Mouse (Mus musculus) CD8-positive naive resting alpha-beta T cell, adult 2 months (primary cell): ENCODE data around the gene March1.

Source experiments
- DNase-seq, 2 experiments: peaks; one replicate each; pipeline ENCODE4 v3.0.0; 2022; ENCODE audit warnings: low read depth in 2 of 2, low spot score in 2 of 2

March1 gene

DNA sequence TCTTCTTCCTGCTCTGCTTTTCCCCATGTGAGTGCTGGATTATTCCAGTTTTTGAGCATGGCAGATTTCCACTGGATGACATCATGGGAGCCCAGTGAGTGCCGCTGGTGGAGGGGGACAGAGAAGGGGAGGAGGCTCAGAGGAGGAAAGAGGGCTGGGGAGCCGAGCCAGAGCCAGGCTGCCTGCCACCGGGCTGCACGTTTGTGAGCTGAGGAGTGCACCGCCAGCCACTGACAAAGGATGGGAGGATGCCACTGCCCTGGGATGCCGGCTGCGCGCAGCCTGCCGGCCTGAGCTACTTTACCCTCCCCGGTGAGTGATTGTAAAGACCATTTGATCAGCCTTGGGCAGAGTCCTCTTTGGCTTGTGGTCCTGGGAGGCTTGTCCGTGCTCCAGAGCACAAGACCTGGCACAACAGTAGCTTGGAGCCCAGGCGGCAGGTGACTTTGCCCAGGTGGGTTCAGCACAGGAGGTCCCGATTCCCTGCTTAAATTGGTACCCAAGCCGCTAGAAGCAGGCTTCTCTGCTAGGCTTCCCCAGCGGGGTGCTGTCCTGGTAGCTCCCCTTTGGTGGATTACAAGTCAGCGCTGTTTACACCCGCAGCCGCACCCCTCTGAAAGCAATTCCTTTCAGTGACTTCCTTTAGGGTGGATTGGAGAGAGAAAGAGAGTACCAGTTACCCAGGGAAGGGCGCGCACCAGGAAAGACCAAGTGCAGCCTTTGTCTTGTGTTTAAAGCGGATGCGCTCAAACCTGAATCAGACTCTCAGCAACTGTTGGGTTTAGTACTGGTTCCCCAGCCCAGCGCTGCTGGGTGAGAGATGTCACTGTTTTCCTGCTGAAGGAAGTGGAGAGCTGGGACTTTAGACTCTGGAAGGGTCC, at the start of gene March1:
Gene March1 (plus strand): TSS at position 30 of the 881 bp plus-strand sequence.
- DNase-seq, result no peak

DNA sequence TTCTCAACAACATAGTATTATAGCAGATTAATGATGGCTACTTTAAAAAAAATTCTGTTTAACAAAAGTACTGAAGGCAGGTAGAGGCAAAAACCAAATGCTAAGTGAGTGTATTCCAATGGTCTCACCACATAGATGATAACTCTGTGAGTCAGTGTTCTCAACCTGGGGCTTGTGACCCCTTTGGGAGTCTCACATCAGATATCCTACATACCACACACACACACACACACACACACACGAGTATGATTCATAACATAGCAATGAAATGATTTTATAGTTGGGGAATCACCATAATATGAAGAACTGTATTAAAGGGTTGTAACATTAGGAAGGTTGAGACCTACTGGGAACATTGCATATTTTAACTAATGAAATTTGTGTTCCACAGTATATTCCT, 30.8 kb upstream of the March1 start:
- DNase-seq, result no peak

DNA sequence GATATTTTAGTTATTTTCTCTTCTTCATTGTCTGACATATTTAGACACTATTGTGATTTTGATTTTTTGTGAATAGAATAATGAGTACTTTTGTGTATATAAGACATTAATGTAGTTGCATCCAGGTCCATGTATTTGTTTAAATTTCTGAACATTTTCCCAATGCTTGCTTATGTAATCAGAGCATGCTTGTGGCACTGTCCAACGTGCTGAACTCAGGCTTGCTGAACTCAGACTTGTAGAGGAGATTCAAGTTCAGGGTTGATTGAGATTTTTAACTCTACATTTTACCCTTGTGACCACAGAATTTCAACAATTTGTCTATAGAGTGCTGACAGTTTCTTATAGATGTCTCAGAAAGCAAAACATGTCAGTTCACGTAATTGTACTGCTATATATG, 14.5 kb upstream of the March1 start:
- DNase-seq, result no peak

DNA sequence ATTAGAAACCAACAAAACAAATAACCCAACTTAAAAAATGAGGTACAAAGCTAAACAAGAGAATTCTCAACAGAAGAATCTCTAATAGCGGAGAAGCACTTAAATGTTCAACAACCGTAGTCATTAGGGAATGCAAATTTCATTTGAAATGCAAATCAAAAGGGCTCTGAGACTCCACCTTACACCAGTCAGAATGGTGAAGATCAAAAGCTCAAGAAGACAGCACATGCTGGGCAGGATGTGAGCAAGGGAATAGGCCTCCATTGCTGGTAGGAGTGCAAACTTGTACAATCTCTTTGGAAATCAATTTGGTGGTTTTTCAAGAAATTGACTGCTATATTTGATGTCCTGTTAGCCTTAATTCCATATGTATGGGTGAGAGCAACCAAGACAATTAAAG, 8.2 kb upstream of the March1 start:
- DNase-seq, result no peak

DNA sequence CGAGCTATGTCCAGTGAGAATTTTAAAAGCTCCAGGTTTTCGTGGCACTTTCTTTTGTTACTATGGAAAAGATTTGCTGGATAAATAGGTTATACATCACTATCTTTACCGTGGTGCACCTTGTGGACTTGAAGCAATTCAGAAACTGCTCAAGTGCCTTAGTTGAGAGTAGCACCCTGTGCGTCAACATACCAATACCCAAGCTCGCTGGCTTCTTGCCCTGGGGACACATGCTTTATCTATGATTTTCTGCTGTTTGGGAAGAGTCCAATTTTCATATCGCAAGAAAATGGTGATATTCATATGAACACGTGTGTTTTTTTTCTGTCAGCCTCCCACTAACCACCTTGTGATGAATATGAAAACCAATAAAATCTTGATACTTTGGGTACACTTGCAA, 1.3 kb downstream of the March1 start:
- DNase-seq, result no peak

DNA sequence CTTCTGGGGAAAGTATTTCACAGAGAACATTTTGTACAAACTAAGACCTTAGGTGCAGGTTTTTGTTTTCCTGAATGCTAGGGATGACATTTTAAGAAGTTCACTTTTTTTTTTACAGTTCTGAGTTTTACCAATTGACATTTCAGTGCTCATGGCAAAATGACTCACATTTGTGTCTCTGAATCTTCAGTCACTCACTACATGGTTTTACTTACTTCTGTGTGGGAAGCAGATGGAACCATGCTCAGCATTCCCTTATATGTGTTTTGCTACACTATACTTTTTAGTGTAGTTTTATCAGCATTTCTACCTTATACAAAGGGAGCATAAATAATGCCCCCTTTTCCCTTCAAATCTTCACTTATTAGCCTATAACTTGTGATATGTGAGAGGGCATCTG, 27.2 kb downstream of the March1 start:
- DNase-seq, result no peak

DNA sequence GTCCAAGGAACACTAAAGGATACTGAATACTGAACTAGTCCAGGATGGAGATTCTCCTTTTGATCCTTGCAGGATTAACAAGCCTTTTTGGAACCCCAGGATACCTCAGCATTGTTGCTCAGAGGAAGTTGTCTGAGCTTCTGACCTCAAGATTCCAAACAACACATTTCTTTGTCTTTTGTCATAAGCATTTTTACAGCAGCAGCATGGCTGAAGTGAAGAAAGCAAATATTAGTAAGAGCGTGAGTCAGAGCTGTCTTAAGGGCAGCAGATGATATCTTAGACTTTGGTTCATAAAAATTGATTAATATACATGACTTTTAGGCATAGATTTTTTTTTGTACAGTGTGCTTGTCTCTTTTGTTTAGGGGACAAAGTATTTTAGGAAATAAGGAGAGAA, 27.8 kb downstream of the March1 start:
- no peak for DNase-seq

DNA sequence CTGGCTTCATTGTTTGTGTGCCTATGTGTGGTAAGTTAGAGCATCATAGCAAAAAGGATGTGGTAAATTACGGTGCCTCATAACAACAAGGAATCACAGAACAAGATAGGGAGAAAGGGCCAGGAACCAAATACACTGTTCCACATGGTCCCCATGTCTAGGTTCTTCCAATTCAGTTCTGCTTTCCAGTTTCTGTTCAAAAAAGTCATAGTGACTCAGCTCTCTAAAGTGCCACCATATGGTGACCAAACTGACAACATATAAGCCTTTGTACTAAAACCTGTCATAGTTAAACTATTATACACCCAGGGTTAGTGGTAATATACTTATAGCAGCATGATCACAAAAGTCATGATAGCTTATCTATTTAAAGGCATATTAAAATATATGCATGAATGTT, 28.2 kb downstream of the March1 start:
- no peak for DNase-seq

DNA sequence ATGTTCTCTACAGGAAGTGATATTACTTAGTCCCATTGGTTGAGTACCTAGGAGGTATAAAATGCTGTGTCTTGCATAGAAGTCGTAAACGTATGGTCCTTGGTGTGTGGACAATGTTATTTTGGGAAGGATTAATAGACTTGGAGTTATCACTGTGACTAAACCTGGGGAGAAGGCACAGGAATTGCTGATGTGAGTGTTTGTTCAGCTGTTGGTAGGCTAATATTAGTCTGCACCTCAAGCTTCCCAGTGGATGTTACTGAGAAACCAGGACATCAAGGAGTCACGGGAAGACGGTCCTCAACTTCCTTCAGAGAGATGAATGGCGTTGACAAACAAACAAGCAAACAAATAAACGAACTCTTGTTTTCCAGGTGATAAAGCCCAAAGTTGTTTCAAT, 38.2 kb downstream of the March1 start:
- no peak for DNase-seq

DNA sequence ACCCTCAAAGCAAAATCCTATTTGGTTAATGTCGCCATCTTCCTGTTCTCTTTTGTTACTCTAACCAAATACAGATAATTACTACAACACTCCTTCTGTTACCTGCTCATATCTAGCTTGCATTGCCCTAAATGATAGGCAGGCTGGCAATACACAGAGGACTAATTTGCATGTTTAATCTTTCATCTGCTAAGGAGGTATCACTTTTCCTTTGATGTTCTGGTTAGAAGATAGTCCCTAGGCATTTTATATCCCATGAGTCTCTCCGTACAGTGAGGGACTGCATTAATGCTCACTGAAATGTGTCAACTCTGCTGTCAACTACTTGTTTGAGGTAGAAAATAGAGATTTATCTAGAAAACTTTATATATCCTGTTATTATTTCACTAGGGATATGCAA, 44.2 kb downstream of the March1 start:
- DNase-seq, result no peak

DNA sequence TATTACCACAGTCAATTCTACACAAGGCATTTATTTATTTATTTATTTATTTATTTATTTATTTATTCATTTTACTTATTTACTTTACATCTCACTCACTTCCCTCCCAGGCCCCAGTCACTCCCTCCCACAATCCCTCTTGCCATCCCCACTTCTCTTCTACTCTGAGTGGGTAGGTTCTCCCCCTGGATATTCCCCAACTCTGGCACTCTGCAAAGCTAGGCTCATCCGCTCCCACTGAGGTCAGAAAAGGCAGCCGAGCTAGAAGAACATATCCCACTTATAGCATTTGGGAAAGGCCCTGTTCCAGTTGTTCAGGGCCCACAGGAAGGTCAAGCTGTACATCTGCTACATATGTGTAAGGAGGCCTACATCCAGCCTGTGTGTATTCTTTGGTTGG, 48.1 kb downstream of the March1 start:
- no peak for DNase-seq

DNA sequence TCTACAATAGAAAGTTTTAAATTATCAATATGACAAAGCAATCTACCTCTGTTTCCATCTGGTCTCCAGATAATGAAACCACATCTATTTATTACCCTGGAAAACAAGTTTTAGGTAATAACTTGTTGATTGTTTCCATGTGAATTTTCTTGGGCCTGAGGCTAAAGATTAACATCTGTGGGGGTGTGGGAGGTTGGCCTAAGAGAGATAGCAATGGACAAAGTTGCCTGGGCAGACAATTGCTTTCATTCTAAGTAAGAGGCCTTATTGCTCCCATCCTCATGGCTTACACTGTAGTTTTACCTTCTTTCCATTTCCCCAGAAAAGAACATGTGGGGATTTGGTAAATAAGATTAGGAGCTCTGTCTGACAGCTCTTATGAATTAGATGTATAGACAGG, 125.4 kb downstream of the March1 start:
- DNase-seq, result no peak

DNA sequence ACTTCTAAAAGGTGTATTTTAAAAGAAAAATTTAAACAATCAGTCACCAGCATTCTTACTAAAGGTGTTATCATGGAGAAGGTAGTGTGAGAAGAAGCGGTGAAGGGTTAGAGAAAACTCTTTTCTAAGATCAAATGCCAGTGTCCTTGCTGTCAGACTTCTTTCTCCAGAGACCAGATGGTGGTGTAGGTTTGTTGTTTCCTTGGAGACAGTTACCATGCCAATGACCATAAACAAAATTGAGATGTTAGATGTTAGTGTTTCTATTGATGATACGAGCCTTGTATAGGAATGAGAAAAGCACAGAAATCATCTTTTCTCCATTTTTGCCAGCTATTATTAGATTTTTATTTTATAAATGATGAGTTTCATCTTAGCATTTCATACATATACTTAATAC, 158.1 kb downstream of the March1 start:
- DNase-seq, result no peak

DNA sequence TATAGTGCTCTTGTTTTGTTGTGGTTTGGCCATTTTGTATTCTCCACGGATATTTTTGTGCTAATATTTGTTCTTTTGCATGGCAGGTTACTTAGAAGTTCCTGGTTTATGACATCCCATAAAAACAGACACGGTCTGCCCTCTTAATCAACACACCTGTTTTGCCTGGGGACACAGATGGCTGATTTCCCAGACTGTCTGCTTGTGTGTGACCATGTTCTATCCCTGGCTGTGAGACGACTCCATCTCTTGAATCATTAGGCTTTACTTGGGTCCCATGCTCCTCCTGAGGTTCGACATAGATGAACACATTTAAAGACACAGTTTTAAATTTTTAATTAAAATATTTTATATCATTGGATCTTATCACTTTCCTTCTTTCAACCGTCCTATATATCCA, 163.5 kb downstream of the March1 start:
- no peak for DNase-seq

DNA sequence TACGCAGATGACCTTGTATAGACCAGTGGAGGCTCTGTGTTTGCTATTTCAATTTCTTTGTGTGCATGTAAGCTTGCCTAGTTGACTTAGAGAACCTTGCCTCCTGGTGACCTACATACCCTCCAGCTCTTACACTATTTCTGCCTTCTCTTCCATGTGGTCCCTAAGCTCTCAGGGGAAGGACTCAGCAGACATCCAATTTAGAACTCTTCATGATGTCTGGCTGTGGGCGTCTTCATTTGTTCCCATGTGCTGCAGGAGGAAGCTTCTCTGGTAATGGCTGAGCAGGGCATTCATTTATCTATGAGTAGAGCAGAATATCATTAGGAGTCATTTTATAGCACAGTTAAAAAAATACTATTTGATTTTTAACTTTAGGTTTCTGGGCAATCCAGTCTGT, 195.3 kb downstream of the March1 start:
- no peak for DNase-seq

DNA sequence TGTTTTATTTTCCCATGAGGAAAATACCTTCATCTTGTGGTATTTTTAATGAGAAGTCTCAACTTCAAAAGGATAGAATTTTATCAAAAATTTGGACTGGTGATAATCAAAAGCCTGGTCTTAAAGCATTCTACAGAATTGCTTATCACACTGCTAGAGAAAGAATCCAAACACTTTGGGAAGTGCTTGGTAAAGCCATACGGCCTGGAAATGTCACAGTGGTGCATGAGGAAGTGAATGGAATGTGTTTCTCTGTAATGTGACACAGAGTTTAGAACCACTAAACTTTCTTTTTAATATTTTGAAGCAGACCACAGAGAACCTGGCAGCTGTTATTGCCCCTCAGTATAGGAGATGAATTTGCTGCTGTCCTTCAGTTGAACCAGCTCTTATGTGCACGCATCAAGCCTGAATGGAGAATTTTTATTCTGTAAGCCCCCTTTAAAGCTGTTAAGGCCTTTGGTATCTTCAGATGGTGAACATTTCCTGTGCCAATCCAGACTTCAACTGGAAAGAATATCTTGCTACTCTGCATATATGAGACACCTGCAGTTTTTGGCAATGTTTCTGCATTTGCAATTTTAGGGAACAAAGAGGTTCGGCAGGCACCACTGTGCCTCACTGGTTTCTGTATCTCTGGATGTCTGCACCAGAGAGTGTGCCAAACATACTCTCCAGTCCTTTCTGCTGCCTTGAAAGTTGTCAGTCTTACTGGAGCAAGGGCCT, 304.8 kb downstream of the March1 start:
- DNase-seq, result no peak

DNA sequence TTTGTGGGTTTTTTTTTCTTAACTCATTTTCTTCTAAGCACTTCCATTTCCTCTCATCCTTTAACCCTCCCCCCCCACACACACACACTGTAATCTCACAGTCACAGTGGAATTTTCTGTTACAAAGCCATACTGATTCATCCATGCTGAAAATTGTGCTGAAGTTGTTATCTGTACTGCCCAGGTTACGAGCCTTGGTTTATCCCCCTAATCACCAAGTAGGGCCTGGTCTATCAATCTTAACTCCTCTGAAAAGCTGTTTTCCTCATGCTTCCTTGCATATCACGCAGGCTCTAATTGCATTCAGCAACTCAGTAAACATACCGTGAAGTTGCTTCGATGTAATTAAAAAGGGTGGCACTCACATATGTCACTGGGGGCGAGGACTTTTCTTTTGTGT, 339.2 kb downstream of the March1 start:
- no peak for DNase-seq

DNA sequence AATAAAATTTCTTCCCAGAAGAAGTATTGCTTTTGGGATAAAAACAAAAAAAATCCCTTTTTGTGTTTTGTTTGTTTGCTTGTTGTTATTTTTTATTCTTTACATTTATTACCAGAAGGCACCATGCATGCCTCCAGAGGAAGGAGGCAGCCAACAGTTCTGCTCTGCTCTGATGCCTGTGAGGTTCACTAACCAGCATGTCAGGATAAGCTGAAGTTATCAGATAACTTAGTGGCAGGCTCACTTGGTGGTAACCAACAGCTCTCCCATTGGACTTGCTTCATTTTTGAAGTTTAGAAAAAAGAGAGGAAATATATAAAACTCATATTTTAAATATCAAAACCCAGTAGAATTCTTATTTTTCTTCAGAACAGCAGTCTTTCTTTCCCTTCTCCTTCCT, 339.8 kb downstream of the March1 start:
- DNase-seq, result no peak

DNA sequence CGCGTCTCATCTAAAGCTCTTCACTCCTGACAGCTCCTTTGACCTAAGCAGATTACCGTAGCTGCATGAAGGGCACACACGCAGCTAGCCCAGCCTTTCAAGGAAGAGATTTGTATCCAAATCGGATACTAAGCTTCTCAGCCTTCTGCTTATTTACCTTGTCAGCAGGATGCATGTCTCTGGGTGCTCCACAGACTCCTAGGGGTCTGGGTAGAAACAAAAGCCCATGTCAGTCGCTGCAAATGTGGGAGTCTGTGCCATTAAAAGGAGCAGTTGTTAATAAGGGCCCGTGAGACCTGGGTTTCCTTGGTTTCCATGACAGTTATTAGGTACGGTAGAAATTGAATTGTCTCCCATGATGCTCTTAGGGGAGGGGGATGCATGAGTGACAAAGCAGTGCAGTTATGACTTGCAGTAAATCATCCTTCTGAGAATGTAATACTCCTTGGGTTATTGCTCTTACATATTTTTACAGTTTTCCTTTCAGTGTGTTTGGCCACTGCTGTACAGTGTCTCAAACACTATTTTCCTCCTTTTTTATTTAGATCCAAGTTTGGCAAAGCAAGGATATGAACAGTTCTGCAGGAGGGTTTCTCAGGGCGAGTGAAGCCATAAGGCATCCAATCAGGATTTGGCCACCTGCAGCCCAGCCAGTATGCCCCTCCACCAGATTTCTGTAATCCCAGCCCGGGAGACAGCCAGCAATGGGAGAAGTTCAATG, 349.0 kb downstream of the March1 start:
- DNase-seq, result no peak

DNA sequence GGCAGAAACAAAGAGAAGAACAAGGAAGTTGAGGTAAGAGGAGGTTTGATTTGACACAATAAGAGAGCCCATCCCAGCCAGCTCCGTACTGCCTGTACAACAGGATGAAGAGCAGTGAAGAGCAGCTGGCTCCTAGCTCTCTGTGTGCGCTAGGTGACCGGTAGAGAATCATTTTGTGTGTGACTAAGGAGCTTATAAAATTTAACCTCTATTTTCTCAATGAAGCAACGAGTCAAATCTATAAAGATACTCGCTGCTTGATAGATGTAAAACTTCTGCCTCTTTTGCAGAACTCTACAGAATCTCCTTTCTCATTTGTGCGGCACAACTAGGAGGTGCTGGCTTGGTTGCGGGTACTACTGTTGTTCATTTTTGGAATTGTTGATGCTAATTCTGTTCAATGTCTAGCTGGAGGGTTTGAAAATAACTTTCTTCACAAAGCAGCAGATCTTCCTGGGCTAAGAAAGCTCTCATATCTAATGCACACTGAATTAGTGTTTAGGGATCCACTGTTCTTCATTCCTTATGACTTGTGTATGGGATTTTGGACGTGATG, 349.6 kb downstream of the March1 start:
- no peak for DNase-seq

DNA sequence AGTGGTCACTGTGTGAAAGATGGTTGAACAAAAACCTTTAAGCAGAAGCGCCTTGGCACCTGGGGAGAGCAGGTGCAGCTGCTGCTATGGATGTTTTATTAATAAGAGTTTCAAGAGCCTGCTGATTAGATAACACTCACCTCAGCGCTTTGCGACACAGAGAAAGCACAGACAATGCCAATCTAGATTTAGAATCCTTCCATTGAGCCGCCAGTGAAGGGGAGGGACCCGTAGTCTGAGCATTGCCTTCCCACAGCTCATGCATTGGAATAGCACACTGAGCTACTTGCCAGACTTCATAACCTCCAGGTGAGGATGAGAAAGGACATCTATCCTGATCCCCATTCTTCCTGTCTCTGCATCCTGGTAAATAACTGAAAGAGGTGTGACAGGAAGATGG, 359.2 kb downstream of the March1 start:
- DNase-seq, result no peak

DNA sequence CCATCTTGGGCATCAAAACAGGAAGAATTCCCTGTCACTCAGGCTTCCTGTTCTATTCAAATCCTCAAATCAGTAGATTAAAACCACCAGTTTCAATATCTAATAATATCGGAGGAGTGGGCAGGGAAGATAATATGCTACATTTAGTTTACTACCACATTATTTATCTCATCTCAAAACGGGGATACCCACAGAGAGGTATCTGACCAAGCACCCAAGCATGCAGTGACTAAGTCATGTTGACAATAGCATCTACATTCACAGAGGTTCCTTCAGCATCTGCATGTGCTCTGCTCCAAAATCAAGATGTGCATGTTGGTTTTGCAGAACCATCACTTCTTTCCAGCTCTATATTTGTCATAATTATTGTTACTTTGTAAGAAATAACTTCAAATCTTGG, 364.3 kb downstream of the March1 start:
- DNase-seq, result no peak
